Mouse (Mus musculus): Measurements from ENCODE around the gene Chordc1. TPM values are rescaled to one million over a fixed set of nuclear protein-coding genes. Genes with fewer than 3 reads are reported as not detected.
"Not testable (repeated sequence)": the region's sequence is repeated elsewhere in the genome, so short reads cannot be mapped to it uniquely, and the experiment has no call there.

The Chordc1 gene
- 141 and 145 TPM in 2 replicates for polyA plus RNA-seq (2014; fragmentation: Nextera tagmentation; extraction: Ambion mirVana)

- ATAC-seq (ENCODE audit: insufficient number of reproducible peaks, low FRiP score, low TSS enrichment, low read depth): peak; percentile 98
- DNase-seq (ENCODE audit: low spot score): peak; percentile 95
- Histone ChIP-seq H3K9me3 (ENCODE audit: control insufficient read depth, low read length) (no peaks in the 10 kb centered on the region), H3K4me2 (ENCODE audit: low read depth, severe bottlenecking) (peak within 1 kb of the TSS; percentile 60), H3K9ac (ENCODE audit: low read length) (peak within 1 kb of the TSS; percentile 93), H3K4me3 (ENCODE audit: low read depth, low read length) (peak within 1 kb of the TSS; percentile 84), H3K4me1 (ENCODE audit: control insufficient read depth, insufficient read depth, low read length) (peaks cover 4% of the 10 kb centered on the region; the same call in 1 of the 2 replicates), H3K36me3 (ENCODE audit: control insufficient read depth, insufficient read depth, low read length) (no peaks in the 10 kb centered on the region), H3K27me3 (ENCODE audit: control insufficient read depth, insufficient read depth, low read length) (no peaks in the 10 kb centered on the region), H3K27ac (replicated peaks; ENCODE audit: low read depth, low read length) (peak within 1 kb of the TSS; percentile 82; the same call in 1 of the 2 replicates)
- 4% methylated on average over 49 of the region's 49 CpGs for WGBS
These were observed at the start of gene Chordc1 for GRCm38 (mm10) chr9:18291571-18292429. Gene Chordc1, plus strand, starts transcription at chr9:18292125.

- Histone ChIP-seq H3K9me3 (ENCODE audit: control insufficient read depth, low read length) (no peaks in the 10 kb centered on the region), H3K36me3 (ENCODE audit: control insufficient read depth, insufficient read depth, low read length) (no peaks in the 10 kb centered on the region), H3K4me1 (ENCODE audit: control insufficient read depth, insufficient read depth, low read length) (no peaks in the 10 kb centered on the region), H3K9ac (ENCODE audit: low read length) (no peak overlapping the region), H3K4me2 (ENCODE audit: low read depth, severe bottlenecking) (no peak overlapping the region), H3K4me3 (ENCODE audit: low read depth, low read length) (no peak overlapping the region), H3K27ac (replicated peaks; ENCODE audit: low read depth, low read length) (no peak overlapping the region), H3K27me3 (ENCODE audit: control insufficient read depth, insufficient read depth, low read length) (no peaks in the 10 kb centered on the region)
- ATAC-seq (ENCODE audit: insufficient number of reproducible peaks, low FRiP score, low TSS enrichment, low read depth) (no peak), DNase-seq (ENCODE audit: low spot score) (no peak)
- WGBS: 81% methylated on average over 1 of the region's 1 CpGs
These were observed 16.0 kb upstream of the Chordc1 start for GRCm38 (mm10) chr9:18275901-18276300.

DNA sequence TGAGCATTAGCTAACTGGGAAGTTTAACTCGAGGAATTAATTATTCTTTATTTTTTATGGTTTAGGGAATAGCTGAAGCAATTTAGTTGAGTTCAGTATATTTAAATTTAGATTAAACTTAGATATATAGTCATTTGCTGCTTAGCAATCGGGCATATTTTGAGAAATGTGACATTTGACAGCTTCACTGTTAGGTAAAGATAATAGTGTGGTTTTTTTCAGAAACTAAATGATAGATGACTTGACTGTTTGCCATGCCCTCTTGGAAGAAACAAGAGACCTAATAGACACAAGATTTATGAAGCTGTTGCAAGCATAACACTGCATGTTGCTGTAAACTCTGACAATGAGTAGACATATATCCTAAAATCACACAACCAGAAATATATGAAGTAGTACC lies 15.1 kb upstream of the Chordc1 start:
- DNase-seq (ENCODE audit: low spot score) (no peak), ATAC-seq (ENCODE audit: insufficient number of reproducible peaks, low FRiP score, low TSS enrichment, low read depth) (no peak)
- Histone ChIP-seq H3K27ac (replicated peaks; ENCODE audit: low read depth, low read length) (no peak overlapping the region), H3K4me2 (ENCODE audit: low read depth, severe bottlenecking) (no peak overlapping the region), H3K9ac (ENCODE audit: low read length) (no peak overlapping the region), H3K36me3 (ENCODE audit: control insufficient read depth, insufficient read depth, low read length) (no peaks in the 10 kb centered on the region), H3K4me3 (ENCODE audit: low read depth, low read length) (no peak overlapping the region), H3K4me1 (ENCODE audit: control insufficient read depth, insufficient read depth, low read length) (no peaks in the 10 kb centered on the region), H3K27me3 (ENCODE audit: control insufficient read depth, insufficient read depth, low read length) (no peaks in the 10 kb centered on the region), H3K9me3 (ENCODE audit: control insufficient read depth, low read length) (no peaks in the 10 kb centered on the region)
- WGBS: 57% methylated on average over 2 of the region's 2 CpGs

DNA sequence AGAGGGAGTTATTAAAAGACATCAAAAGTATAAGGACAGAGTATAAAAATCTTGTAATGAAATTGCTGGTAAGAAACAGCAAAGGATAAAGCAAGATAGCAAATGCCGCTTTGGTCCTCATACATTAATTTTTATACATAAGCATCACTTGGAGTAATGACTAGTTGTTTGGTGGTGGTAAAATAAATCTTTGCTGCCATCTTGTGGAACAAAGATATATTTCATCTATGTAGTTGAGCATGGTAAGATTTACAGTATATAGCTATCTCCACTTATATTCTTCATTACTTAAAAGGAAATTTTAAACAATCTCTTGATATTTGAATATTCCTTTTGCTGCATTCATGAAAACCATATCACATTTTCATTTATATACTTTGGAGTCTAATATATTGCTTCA lies 14.4 kb upstream of the Chordc1 start:
- Histone ChIP-seq H3K9me3 (ENCODE audit: control insufficient read depth, low read length) (no peaks in the 10 kb centered on the region), H3K36me3 (ENCODE audit: control insufficient read depth, insufficient read depth, low read length) (no peaks in the 10 kb centered on the region), H3K9ac (ENCODE audit: low read length) (no peak overlapping the region), H3K4me3 (ENCODE audit: low read depth, low read length) (no peak overlapping the region), H3K4me2 (ENCODE audit: low read depth, severe bottlenecking) (no peak overlapping the region), H3K27ac (replicated peaks; ENCODE audit: low read depth, low read length) (no peak overlapping the region), H3K27me3 (ENCODE audit: control insufficient read depth, insufficient read depth, low read length) (no peaks in the 10 kb centered on the region), H3K4me1 (ENCODE audit: control insufficient read depth, insufficient read depth, low read length) (no peaks in the 10 kb centered on the region)
- 52% methylated on average over 1 of the region's 1 CpGs for WGBS
- DNase-seq (ENCODE audit: low spot score) (no peak), ATAC-seq (ENCODE audit: insufficient number of reproducible peaks, low FRiP score, low TSS enrichment, low read depth) (0 out of 2 replicates have a peak, but pooled peaks have one; percentile 26)

GRCm38 (mm10) chr9:18278693-18279092 lies 13.2 kb upstream of the Chordc1 start:
- H3K27ac ChIP-seq (replicated peaks; ENCODE audit: low read depth, low read length); H3K9ac ChIP-seq (ENCODE audit: low read length); H3K27me3 ChIP-seq (ENCODE audit: control insufficient read depth, insufficient read depth, low read length); H3K9me3 ChIP-seq (ENCODE audit: control insufficient read depth, low read length); H3K4me1 ChIP-seq (ENCODE audit: control insufficient read depth, insufficient read depth, low read length); H3K4me2 ChIP-seq (ENCODE audit: low read depth, severe bottlenecking); DNase-seq (ENCODE audit: low spot score); H3K4me3 ChIP-seq (ENCODE audit: low read depth, low read length); ATAC-seq (ENCODE audit: insufficient number of reproducible peaks, low FRiP score, low TSS enrichment, low read depth); H3K36me3 ChIP-seq (ENCODE audit: control insufficient read depth, insufficient read depth, low read length): not testable (repeated sequence)
- WGBS: 31% methylated on average over 5 of the region's 5 CpGs

DNA sequence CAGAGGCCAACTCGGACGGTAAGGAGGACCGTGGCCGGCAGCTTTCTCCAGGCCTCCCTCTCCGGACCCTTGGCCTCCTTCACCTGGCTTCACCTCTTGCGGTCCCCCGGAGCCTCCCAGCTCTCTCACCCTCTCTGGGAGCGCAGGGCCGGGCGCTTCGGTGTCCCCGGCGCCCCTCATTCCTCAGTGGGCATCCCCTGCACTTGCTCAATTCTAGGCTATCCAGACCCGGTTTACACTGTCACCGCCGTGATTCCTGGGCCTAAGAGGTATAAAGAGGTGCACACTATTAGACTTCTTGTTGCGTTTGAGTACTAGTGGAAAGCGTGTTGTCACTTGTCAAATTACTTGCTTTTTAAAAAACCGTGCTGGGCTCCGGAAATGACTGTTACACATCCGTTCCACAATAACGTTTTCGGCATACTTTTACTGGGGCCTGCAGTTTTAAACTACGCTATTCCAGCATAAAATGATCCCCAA lies 558 bp downstream of the Chordc1 start:
- ATAC-seq (ENCODE audit: insufficient number of reproducible peaks, low FRiP score, low TSS enrichment, low read depth): peak; percentile 75
- 1% methylated on average over 24 of the region's 24 CpGs for WGBS

GRCm38 (mm10) chr9:18293026-18293781 lies 1.3 kb downstream of the Chordc1 start:
- no peaks in the 10 kb centered on the region for H3K9me3 ChIP-seq (ENCODE audit: control insufficient read depth, low read length)
- peak overlapping the region; percentile 84 for H3K4me3 ChIP-seq (ENCODE audit: low read depth, low read length)
- DNase-seq (ENCODE audit: low spot score): no peak
- H3K27ac ChIP-seq (replicated peaks; ENCODE audit: low read depth, low read length): no peak overlapping the region
- no peak for ATAC-seq (ENCODE audit: insufficient number of reproducible peaks, low FRiP score, low TSS enrichment, low read depth)
- peaks cover 4% of the 10 kb centered on the region; the same call in 1 of the 2 replicates for H3K4me1 ChIP-seq (ENCODE audit: control insufficient read depth, insufficient read depth, low read length)
- WGBS: 48% methylated on average over 6 of the region's 6 CpGs
- H3K4me2 ChIP-seq (ENCODE audit: low read depth, severe bottlenecking): peak overlapping the region; percentile 60
- no peaks in the 10 kb centered on the region for H3K27me3 ChIP-seq (ENCODE audit: control insufficient read depth, insufficient read depth, low read length)
- H3K36me3 ChIP-seq (ENCODE audit: control insufficient read depth, insufficient read depth, low read length): no peaks in the 10 kb centered on the region
- H3K9ac ChIP-seq (ENCODE audit: low read length): peak overlapping the region; percentile 93

More for the DNA sequence above, 558 bp downstream of the Chordc1 start:
- no peaks in the 10 kb centered on the region for H3K36me3 ChIP-seq (ENCODE audit: control insufficient read depth, insufficient read depth, low read length)
- DNase-seq (ENCODE audit: low spot score): no peak
- no peaks in the 10 kb centered on the region for H3K27me3 ChIP-seq (ENCODE audit: control insufficient read depth, insufficient read depth, low read length)
- H3K4me1 ChIP-seq (ENCODE audit: control insufficient read depth, insufficient read depth, low read length): peaks cover 4% of the 10 kb centered on the region; the same call in 1 of the 2 replicates
- peak overlapping the region; percentile 93 for H3K9ac ChIP-seq (ENCODE audit: low read length)
- peak overlapping the region; percentile 60 for H3K4me2 ChIP-seq (ENCODE audit: low read depth, severe bottlenecking)
- peak overlapping the region; percentile 84 for H3K4me3 ChIP-seq (ENCODE audit: low read depth, low read length)
- H3K27ac ChIP-seq (replicated peaks; ENCODE audit: low read depth, low read length): peak overlapping the region; percentile 82; the same call in 1 of the 2 replicates
- no peaks in the 10 kb centered on the region for H3K9me3 ChIP-seq (ENCODE audit: control insufficient read depth, low read length)

DNA sequence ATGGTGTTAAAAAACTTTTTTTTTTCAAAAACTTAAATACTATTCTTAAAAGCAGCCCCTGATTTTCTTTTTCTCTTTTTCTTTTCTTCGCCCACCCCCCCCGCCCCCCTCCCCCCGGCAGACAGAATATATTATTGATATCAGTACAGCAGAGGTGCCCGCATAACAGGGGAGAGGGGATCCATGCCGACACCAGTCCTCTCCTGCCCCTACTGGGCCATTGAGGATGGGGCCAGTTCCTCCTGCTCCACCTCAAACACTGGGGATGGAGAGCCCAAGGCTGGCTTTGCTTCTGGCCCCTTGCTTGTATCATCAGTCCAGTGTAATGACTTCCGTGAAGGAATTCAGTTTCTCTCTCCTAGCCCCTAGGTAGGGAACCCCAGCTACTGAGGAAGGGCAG lies 6.4 kb downstream of the Chordc1 start:
- DNase-seq (ENCODE audit: low spot score): no peak
- 88% methylated on average over 5 of the region's 6 CpGs for WGBS
- no peak overlapping the region for H3K27ac ChIP-seq (replicated peaks; ENCODE audit: low read depth, low read length)
- ATAC-seq (ENCODE audit: insufficient number of reproducible peaks, low FRiP score, low TSS enrichment, low read depth): no peak
- H3K36me3 ChIP-seq (ENCODE audit: control insufficient read depth, insufficient read depth, low read length): peaks cover 8% of the 10 kb centered on the region; the same call in 1 of the 2 replicates
- H3K9ac ChIP-seq (ENCODE audit: low read length): no peak overlapping the region
- H3K4me1 ChIP-seq (ENCODE audit: control insufficient read depth, insufficient read depth, low read length): peaks cover 2% of the 10 kb centered on the region; the same call in 1 of the 2 replicates
- no peaks in the 10 kb centered on the region for H3K9me3 ChIP-seq (ENCODE audit: control insufficient read depth, low read length)
- H3K4me2 ChIP-seq (ENCODE audit: low read depth, severe bottlenecking): no peak overlapping the region
- H3K4me3 ChIP-seq (ENCODE audit: low read depth, low read length): no peak overlapping the region
- no peaks in the 10 kb centered on the region for H3K27me3 ChIP-seq (ENCODE audit: control insufficient read depth, insufficient read depth, low read length)
